Mouse (Mus musculus) embryonic fibroblast, embryonic 13.5 days (primary cell): ENCODE data around the gene Gsto2.

Source experiments
- CTCF ChIP-seq: IDR thresholded peaks from 2 replicates; pipeline ENCODE4 v1.5.1; 2011; ENCODE audit warnings: mild to moderate bottlenecking, control low read depth, low read length, moderate library complexity, borderline replicate concordance; ENCODE audit not compliant: insufficient read depth
- POLR2A ChIP-seq: IDR thresholded peaks from 2 replicates; pipeline ENCODE4 v1.6.1; 2011; ENCODE audit warnings: low read depth, mild to moderate bottlenecking, control low read depth, low read length, moderate library complexity

DNA sequence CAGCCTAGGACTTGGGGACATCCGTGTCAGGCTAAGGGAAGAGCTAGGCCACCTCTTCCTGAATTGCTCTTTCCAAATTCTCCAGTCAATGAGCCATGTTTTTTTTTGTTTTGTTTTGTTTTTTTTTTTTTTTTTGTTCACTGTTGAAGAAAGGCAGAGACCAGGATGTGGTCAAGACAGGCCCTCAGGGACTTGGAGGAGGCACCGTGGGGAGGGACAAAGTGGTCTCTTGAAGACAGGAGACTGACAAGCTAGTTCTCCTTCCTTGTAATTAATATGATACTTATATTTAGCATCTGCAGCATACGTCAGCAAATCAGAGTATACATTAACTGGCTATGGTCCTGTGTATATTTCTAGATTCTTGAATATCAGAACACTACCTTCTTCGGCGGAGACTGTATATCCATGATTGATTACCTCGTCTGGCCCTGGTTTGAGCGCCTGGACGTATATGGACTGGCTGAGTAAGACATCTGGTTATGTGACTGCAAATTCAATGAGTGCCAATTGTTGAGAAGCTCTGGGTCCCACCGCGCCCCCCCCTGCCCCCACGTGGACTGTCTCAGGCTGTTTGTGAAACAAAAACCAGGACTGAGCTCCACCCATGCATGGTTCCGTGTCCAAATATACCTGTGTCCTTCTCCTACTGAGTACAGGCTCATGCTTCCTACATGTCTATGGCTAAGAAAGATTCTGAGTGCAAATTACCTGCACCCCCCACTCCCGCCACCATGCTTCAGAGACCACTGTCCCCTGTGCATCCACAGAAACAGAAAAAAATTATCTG, 19.2 kb downstream of the Gsto2 start:
- TF ChIP-seq CTCF (no peak), POLR2A (no peak)
